Mouse (Mus musculus) liver, embryonic 14.5 days (tissue): ENCODE results near the gene Rer1.

Experiments used
- CTCF ChIP-seq: IDR thresholded peaks from 2 replicates; pipeline ENCODE4 v1.5.1; 2016; ENCODE audit warnings: antibody characterized with exemption, low read depth, control low read depth
- EP300 ChIP-seq: IDR thresholded peaks from 2 replicates; pipeline ENCODE4 v1.6.1; 2016; ENCODE audit warnings: antibody characterized with exemption, low read depth

GRCm38 (mm10) chr4:155063895-155064294, 22.3 kb downstream of the Rer1 start:
- TF ChIP-seq CTCF (no peak), EP300 (no peak)
